Mouse (Mus musculus): ENCODE results near the gene Adam1b. TPM values are rescaled to one million over a fixed set of nuclear protein-coding genes. Genes with fewer than 3 reads are reported as not detected.

Gene Adam1b
- total RNA-seq, 2 experiments from 2014 or later, result not detected

DNA sequence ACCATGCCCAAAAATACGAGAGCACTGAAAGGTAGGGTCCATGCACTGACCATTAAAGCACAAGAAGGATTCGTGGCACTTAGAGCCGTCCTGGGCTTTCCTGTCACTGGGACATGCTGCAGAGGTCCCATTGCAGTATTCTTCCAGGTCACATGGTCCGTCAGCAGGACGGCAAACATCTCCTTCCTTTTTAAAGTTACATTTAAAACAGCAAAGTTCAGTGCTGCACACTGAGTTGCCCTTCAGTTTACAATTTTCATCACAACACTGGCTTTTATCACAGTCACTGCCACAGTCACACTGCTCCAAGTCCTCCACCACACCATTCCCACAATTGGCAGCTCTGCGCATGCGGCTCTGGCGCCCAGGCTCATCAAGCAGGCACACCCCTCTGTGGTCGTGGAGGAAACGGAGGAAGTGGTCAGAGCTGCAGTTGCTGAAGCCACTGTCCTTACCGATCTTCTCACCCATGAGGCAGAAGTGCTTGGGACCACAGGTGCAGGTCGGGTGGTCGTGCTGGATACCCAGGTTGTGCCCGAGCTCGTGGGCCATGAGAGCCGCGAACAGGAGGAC, 1.7 kb downstream of the Adam1b start:
- peak; percentile 93 for ATAC-seq (ENCODE audit: poor library complexity, severe bottlenecking)

DNA sequence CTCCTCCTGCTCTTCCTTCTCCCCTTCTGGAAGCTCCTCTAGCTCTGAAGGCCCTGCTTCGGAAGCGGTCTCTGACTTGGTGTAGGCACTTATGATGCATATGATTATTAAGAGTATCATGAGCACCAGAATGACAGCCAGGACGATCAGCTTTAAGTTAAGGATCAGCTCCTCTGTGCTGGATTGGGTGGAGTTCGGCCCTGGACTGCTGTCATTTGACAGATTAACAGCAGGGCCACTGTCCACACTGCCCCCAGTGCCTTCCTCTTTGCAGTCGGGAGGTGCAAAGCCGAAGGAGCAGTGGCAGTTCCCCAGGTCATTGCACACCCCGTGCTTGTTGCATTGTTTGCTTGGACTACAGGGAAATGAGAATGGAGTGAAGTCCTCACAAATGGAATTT, 2.5 kb downstream of the Adam1b start:
- peak; percentile 73 for ATAC-seq (ENCODE audit: poor library complexity, severe bottlenecking)

DNA sequence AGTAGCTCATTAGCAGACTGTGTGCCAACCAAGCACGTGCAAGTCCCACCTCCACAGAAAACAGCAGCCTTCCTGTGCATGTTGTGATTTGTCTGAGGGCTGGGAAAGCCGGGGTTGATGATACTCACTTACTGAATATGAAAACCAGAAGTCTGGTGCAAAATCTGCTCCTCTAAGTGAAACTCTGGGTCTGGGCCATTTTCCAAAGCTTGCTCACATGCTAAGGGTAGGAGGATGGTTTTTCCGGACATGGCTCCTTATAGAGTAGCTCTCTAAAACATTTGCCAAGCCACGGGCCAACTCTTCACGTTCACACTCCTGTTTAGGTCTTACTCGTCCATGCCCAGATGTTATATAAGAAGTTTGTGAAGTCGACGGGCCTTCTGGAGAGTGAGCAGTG, 9.9 kb downstream of the Adam1b start:
- no peak for ATAC-seq (ENCODE audit: poor library complexity, severe bottlenecking)

DNA sequence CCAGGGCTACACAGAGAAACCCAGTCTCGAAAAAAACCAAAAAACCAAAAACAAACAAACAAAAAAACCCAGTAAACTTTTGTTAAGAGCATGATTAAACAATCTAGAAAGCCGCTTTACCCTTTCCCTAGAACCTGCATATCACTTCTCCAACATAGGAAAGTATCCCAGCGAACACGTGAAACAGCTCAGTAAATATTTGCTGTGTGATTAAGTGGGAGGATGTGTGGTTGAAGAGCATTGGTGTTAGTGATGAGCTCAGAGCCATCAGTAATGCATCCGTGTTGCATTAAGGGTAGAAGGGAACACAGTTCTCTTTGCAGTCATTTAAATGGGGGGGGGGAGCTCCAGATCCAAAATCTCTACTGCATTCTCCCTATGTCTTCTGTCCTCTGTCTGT, 18.4 kb downstream of the Adam1b start:
- no peak for ATAC-seq (ENCODE audit: poor library complexity, severe bottlenecking)

DNA sequence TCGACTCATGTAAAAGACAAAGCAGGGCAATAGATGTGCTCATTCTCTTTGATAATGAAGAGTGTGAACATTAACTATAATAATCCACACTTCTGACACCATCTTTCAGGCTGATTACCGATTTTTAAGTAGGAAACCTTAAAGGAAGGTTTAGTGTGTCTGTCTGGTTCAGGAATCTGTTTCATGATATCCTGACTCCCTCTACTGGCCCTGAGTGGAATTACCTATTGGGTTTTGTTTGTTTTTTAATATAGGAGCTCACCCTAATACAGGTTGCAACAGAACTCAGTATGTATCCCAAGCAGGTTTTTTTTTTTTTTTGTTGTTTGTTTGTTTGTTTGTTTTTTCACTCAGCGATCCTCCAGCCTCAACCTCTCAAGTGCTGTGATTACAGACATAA, 25.6 kb downstream of the Adam1b start:
- ATAC-seq (ENCODE audit: poor library complexity, severe bottlenecking), result peak; percentile 83

DNA sequence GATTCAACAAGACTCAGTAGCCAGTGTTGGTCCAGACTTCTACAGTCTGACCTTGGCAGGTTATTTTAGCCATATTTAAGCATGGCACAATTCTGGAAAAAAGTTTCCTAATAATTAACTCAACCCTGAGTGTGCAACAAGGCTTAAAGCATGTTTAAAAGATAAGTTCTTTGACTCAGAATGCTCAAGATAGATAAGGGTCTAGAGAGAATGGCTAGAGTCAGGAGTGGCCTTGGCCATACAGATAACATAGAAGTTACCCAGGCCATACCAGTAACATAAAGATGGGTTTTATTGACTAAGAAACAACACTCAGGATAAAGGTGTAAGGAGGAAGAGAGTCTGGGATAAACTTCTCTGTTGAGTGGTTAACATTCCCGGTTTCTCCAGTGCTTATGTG, 27.2 kb downstream of the Adam1b start:
- ATAC-seq (ENCODE audit: poor library complexity, severe bottlenecking), result no peak

DNA sequence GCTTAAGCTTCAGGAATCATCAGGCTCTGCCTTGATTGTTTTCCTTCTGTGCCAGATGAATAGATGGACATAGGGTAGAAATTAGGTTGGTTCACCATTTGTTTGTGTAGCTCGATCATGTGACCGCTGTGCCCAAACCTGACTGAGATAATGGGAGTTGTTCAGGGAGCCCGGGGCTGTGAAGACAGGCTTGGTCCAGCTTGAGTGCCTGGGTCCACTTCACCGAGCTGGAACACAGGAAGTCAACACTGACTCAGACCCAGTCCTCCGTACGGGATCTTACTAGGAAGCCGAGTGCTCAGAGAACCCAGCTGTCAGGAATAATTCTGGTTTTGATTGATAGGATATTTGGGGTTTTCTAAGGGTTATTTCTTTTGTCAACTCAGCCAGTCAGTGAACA, 28.6 kb downstream of the Adam1b start:
- no peak for ATAC-seq (ENCODE audit: poor library complexity, severe bottlenecking)

DNA sequence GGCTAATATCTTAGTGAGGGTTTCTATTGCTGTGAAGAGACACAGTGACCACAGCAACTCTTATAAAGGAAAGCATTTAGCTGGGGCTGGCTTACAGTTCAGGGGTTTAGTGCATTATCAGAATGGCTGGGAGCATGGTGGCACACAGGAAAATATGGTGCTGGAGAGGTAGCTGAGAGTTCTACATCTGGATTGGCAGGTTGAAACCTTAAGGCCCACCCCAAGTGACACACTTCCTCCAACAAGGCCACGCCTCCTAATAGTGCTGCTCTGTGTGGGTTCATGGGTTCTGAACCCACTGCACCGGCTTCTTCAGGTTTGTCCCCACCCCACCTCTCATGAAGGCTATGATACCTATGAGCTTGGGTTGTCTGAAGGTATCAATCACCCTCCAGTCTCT, 30.8 kb downstream of the Adam1b start:
- no peak for ATAC-seq (ENCODE audit: poor library complexity, severe bottlenecking)

DNA sequence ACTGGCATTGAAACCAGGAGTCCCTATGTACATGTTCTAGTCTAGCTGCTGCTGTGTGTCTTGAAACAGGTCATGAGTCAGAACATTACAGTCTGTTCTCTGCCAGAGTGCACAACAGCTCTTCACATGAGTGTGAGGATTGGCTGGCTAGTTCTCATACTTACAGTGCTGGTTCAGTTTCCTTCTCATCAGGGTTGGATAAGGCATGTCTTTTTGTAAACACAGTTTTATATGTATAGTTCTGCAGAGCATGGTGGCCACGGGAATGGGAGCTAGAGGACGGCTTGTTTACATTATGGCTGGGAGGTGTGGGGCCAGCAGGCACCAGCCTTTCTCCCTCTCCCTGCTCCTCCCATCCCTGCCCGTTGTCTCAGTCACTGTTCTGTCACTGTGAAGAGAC, 33.7 kb downstream of the Adam1b start:
- no peak for ATAC-seq (ENCODE audit: poor library complexity, severe bottlenecking)

DNA sequence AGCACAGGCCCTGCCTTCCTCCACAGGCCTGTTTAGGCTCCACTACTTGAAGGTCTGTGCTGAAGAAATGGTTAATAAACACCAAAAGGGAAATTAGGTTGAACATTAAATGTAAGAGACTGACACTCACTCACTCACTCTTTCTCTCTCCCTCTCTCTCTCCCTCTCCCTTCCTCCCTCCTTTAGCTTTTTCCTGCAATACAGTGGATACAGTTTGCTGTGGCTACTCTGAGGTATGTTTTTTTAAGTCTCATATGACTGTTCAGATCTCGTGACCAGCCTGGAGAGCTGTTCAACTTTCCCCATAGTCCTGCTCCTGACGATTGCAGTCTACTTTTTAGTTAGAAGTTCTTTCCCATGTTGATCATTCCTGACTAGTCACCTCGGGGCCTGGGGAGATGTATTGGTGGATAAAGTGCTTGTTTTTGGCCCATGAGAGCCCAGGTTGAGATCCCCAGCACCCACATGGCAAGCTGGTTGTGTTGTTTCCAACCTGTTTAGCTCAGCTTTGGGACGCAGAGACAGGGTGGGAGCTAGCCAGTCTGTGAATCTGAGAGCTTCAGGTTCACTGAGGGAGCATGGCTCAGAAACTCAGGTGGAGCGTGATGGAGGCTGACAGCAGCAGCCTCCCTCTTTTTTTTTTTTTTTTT, 39.5 kb downstream of the Adam1b start:
- no peak for ATAC-seq (ENCODE audit: poor library complexity, severe bottlenecking)

DNA sequence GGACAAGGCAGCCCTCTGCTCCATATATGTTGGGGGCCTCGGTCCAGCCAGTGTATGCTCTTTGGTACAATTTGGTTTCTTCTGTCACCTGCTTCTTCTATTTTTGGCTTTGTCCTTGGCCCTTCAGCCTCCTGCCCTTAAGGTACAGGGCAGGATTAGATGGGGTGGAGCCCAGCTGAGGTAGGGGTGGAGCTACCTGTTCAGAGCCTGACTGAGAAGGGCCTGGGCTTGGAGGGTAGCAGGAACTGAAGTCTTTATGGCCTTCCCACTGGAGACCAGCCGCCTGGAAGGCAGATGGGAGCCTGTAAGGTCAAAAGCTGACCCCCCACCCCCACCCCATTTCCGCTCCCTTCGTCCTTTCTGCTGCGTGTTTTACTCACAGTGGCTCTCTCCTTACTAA, 40.3 kb downstream of the Adam1b start:
- no peak for ATAC-seq (ENCODE audit: poor library complexity, severe bottlenecking)

DNA sequence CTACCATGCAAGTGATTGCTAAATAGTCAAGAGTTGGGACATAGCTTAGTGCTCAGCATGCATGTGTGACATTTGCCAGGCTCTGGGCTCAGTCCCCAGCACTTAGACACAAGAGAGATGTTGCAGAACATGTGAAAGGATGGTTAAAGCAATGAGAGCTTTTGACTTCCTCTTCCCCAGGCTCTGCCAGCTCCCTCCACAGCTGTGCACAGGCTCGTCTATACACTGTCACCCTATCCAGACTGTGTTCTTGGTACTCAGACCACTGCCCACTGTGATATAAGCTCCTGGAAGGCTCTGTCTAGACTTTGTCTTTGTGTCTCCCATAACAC, 41.1 kb downstream of the Adam1b start:
- peak; percentile 81 for ATAC-seq (ENCODE audit: poor library complexity, severe bottlenecking)

DNA sequence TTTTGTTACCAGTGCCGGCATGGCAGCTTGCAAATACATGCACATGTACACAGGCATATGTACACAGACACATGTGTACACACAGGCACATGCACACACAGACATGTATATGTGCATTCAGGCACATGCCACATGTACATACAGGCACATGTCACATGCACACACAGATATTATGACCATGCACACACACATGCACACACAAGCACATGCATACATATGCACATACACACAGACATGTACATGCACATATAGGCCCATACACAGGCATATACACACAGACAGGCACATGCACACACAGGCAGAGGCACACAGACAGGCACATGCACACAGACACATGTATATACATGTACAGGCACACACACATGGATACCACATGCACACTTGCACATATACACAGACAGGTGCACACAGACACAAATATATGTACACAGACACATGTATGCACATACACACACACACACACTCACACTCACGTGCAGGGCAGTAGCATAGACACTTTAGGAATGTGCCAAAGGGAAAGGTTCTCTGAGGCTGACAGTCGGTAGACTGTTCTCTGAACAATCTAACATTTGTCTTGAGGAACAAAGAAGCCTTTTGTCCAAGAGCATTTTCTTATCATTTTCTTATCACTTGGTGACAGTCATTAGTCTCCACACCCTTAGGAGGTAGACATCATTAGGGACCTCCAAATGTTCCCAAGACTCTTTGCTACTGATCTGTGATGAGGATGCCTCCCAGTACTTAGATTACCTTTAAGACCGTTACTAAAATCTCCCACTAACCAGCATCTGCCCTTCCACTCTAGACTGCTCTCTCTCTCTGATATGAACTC, 41.7 kb downstream of the Adam1b start:
- ATAC-seq (ENCODE audit: poor library complexity, severe bottlenecking), result no peak

DNA sequence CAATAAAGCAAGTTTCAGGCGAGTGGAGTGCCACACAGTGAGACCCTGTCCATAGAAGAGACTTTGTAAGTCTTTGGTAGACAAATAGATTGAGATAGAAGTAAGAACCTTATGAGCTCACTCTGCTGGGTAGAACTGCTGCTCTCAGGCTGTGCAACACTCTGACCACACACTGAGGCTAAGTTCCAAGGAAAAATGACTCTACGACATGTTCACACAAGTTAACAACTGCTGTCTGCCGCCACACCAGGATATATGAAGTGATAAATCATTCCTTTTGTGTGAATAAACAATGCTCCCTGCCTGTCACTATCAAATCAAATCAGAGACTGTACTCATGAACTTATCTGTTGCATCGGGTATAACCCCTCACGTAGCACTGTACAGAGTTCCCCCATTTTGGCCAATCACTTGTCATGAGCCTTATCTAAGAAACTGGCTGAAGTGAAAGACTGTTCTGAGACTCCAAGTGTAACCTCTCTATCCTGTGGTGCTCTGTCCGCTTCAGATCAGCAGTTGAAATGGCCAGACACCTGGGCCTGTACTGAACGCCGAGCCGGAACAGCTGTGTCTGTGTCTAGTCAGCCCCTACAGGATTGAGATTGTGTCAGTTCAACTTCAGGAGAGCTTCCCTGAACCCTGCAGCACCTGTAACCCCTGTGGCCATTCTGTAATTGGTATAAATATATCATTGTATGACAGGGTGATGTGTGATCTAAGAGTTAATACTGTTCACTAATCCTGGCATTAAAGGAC, 47.5 kb downstream of the Adam1b start:
- no peak for ATAC-seq (ENCODE audit: poor library complexity, severe bottlenecking)

DNA sequence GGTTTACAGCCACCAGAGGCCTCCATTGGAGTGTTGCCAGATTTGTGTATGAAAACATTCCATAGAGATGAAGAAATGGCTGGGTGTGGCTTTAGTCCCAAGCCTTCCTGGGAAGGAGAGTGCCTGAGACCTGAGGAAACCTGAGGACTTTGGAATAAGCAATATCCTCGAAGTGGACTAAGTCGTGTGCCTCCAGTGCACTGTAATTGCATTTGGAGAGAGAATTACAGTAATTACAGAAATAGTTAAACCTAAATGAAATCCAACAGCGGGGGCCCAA, 48.8 kb downstream of the Adam1b start:
- no peak for ATAC-seq (ENCODE audit: poor library complexity, severe bottlenecking)

DNA sequence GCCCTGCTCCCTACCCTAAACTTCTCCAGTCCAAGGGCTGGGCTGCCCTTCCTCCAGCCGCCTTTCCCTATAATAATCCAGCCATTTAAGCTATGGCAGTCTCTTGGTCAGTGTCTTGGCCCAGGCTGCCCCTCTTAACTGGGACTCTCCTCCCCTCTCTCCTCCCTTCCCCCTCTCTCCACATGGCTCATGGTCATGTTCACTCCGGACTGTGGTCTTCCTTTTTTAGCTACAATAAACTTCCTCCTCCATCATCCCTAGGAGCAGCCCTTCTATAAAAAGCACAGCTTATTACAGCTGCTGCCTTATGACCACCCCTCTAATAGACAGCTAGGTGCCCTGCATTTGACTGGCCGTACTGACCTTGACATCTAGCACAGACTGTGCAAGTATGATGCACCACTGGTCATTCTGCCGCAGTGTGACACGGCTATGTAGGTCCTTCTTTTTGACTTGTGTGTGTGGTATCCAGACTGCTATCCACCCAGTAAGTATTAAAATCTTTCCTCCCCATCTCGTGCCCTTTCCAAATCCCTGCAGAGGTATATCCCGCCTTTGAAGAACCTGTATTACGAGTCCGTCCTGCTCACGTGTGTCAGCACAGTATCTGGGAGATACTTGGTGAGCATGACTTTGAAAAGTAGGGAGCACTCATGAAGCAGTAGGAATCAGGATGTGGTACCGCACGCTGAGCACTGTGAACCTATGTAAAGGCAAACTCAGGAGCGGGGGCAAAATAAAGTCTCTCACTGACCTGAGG, 49.3 kb downstream of the Adam1b start:
- no peak for ATAC-seq (ENCODE audit: poor library complexity, severe bottlenecking)

DNA sequence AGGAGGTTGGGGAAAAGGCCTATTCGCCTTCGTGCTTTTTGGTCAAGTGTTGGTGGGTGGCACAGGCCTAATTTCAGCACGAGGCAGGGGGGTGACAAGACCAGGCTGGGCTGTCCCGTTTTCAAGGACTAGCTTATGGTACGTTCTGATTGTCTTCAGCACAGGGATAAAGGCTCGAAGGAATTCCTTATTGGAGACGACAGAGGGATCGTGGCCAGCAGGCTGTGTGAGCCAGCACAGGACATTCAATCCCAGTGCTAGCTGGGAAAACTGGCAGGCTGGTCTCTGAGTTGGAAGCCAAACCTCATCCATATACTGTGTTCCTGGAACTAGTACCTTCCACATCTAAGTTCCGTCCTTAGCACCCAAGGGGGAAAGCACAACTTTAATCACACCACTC, 50.3 kb downstream of the Adam1b start:
- ATAC-seq (ENCODE audit: poor library complexity, severe bottlenecking), result no peak

DNA sequence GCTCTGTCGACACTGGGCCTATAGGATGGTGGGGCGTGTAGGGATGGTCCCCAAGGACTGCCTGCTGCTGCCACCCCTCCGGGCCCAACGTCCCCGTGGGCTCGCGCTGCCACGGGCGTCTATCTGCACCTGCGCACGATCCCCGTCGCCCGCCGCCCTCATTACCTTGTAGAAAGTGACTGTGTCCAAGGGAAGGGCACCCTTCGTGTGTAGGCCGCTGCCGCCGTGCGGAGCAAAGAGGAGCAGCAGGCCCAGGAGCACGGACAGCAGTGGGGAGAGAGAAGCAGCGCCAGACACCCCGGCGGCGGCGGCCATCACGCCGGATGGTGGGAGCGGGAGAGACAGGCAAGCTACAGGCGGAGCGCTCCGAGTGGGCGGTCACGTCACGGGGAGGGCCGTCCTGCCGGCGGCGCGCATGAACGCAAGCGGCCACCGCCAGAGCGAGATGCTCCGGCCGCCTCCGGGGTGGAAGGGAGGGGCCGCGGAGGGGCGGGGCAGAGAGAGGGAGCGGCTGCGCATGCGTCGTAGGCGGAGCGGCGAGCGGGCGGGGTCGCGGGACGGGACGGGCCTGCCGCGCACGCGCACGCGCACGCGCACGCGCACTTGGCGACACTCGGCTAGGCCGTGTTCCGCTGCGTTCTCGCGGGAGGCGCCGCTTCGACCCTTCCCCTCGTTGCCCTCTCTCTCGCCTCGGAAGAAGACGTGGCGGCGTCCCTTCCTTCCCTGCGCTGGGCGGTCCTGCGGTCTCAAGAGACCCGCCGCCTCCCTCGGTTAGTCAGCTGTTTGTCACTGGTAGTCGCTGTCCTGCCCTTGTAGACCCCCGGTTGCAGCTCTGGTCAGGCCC, 51.0 kb downstream of the Adam1b start, which contains the start of gene Erp29:
Gene Erp29 (minus strand): TSS at position 481 of the 844 bp plus-strand sequence.
- peak; percentile 87 for ATAC-seq (ENCODE audit: poor library complexity, severe bottlenecking)

DNA sequence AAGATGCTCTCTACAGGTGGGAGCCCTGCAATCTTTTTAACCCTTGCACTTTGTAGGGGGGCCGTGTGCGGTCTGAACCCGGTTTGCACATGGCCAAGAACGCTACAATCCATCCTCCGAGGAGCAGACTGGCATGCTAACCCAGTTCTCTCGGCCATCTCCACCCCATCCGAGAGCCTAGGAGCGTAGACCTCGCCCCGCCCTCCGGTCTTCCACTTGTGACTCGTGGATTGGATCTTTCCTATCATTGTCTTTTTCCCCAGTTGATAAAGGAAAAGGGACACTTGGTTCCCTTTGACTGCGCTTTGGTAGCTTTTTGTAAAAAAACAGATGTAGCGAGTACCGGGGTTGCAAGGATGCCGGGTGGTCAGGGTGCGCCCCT, 51.6 kb downstream of the Adam1b start, which contains the start of gene Tmem116:
Gene Tmem116 (plus strand): TSS at position 250 of the 382 bp plus-strand sequence.
- no peak for ATAC-seq (ENCODE audit: poor library complexity, severe bottlenecking)

DNA sequence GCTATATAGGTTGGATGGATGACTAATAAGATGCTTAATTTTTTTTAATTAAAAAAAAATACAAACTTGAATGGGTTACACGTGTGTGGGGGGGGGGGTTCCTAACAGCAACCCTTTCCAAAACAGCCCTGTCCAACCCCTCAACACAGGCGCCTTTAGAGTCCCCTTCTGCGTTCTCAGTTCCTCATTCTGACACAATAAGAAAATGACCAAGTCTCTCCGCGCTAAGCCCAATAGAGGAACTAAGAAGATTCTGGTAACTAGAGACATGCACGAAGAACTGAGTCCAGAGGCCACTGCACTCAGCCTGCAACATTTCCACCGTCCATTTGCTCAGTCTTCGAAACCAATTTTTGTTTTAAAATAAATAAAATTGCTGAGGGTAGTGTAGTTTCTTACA, 52.0 kb downstream of the Adam1b start:
- ATAC-seq (ENCODE audit: poor library complexity, severe bottlenecking), result peak; percentile 55
